Mouse (Mus musculus): ENCODE data around the gene 1810037I17Rik.

The 1810037I17Rik gene

DNA sequence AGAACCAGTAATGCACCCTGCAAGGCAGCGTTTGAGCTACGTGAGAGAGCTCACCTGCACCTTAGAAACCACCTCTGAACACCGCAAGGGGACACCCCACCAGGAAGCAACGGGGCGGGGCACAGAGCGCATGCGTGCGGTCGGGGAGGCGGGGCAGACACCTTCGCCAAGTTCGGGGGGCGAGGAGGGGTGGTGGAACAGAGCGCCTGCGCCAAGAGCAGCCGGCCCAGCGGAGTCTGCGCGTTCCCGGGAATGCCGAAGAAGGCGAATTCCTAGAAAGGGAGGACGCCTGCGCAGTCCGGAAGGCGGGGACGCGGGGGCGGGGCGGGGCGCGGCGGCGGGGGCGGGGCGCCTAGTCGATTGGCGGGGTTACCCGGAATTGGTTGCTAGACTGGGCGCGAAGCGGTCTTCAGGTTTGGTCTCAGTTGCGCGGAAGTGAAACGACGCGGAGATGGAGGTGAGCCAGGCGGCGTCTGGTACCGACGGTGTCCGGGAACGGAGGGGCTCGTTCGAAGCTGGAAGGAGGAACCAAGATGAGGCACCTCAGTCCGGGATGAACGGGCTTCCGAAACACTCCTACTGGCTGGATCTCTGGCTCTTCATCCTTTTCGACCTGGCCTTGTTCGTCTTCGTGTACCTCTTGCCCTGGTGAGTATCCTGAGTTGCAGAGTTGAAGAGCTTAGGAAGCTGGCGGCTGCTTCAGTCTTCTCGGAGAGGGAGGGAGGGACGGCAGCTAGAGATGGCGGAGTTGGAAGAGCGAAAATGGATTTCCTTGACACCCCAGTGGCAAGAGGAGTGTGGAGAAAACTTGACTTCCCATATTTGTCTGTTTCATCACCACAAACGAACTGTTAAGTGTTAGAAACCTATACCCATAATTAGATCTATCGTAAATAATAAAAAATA lies at the start of gene 1810037I17Rik:
TSS of gene 1810037I17Rik (plus strand) at position 195 of the 906 bp plus-strand sequence.
- in situ Hi-C loops (cut with MboI, MseI): loop anchor here (10.0 kb wide), 1 partner anchor 61 kb away; the partner anchor contains the start of gene Usp53

DNA sequence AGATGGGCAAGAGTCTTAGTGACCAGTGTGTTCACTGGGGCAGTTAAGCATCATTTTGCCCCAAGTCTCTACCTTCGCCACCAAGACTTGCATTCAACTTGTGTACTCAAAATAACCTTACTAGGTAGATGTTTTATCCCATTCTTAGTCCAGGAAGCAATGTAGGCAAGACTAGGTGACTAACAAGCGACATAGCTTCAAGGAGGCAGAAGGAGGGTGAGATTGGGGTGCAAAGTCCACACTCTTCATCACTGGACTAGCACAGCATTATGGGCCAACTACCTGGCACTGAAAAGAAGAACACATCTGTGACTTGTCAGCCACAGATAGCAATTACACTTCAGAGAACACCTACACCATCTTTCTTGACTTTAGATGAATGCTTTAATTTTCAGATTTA lies 47.1 kb upstream of the 1810037I17Rik start:
- in situ Hi-C loops (cut with MboI, MseI): no loop called here

DNA sequence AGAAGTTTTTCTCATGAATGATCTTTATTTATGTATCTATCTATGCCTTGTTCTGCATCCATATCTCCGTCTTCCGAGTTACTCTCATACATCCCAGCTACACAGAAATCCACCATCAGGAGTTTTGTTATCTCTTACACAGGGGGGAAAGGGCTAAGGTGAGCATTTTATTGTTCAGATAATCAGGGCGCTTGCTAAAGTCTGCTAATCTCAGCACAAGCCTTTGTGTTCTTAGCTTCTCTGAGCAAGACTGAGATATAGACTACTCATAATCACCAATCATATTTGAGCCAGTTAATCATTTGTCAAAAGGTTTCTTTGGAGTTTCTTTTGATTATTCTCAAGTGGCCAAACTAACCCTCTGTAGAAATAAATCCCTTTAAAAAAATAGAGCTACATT lies 46.5 kb upstream of the 1810037I17Rik start:
- in situ Hi-C loops (cut with MboI, MseI): no loop called here

DNA sequence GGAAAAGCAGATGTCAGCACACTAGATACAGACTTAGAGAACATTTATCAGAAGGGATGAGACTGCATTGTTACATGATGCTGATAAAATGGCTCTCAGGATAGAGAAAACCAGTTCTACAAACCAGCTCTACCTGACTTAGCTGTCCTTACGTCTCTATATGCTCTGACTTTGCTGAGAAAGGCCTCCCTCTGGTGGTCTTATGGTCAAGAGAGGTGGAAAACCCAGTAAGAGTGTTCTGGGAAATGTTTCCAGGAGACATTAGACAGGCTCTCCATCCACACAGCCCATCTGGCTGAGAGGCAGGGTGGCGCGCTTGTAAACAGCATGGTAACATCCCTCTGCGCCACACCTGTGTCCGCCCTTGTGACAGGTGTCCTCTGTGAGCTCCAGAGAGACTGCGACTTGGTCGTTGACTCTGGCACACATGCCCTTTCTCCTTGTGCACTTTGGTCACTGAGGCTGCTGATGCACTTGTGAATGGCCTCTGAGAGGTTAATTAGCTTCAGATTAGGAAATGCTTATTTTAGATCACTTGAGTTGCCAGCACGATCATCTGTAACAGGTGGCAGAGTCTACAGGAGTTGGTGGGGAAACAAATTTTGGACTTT lies 45.2 kb upstream of the 1810037I17Rik start:
- in situ Hi-C loops (cut with MboI, MseI): no loop called here

DNA sequence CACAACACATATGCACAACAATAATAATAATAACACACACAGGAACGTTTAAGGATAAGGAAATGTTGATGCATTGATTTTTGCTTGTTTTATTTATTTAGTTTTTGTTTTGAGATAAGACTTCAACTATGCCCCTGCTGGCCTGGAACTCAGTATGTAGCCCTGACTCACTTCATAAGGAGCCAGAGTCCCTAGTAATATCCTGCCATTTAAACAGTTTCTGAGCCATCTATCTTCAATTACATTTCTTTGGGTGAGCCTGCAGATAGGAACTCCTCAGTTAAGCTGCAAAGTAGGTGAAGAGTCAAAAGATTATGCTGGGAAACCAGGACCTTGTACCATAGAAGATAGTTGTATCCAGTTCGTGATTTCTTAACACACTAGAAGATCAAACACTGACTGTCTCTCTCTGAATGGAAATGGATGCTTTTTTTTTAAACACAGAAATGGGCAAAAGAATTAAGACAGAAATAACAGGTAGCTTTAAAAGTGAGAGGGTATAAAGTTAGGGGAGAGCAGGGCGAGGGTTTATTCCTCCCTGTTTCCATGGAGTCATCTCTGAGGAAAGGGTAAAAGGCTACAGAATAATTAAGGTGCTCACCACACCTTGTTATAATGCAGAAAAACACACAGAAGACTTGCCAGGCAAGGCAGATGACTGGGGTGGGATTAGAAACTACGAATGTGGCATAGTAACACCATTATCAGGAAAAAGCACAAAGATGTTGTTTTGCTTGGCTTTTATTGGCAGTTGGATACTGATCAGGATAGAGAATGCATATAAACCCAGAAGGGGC lies 36.3 kb upstream of the 1810037I17Rik start:
- in situ Hi-C loops (cut with MboI, MseI): no loop called here

DNA sequence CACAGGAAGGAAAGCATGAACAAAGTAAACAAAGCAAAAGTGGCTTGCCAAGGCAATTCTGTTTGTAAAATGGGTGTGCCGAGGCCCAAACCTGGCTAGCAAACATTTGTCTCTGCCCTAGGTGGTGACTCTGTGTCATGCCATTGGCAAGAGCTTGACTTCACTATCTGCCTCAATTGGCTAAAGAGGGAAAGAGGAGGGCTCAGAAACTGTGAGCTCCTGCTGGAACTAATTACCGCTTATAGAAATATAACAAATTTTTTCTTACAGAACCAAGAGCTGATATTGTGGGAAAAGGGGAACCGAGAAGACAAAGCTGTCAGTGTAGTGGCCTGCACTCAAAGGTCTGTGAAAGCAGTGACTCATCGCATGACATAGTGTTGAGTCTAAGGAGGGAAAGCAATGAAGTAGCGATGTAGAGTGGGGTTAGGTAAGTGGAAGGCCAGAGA lies 35.6 kb upstream of the 1810037I17Rik start:
- in situ Hi-C loops (cut with MboI, MseI): no loop called here

DNA sequence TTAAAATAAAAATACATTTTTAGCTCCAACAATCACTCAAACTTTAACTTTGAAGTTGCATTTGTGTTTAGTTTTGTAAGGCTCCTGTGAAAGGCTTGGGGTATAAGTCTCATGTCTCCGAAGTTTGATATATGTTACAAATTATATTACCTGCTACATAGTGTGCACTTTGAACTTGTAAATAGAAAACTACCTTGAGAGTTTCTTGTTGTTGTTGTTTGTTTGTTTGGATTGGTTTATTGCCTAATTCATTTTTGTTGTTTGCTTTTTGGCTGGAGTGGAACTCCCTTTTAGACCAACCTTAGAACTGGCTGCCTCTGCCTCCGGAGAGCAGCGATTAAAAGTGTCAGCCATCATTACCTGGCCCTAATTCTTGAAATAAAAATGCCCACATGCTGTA lies 29.2 kb upstream of the 1810037I17Rik start, which contains the start of gene Fabp2:
TSS of gene Fabp2 (plus strand) at position 301 of the 400 bp plus-strand sequence.
- in situ Hi-C loops (cut with MboI, MseI): no loop called here

DNA sequence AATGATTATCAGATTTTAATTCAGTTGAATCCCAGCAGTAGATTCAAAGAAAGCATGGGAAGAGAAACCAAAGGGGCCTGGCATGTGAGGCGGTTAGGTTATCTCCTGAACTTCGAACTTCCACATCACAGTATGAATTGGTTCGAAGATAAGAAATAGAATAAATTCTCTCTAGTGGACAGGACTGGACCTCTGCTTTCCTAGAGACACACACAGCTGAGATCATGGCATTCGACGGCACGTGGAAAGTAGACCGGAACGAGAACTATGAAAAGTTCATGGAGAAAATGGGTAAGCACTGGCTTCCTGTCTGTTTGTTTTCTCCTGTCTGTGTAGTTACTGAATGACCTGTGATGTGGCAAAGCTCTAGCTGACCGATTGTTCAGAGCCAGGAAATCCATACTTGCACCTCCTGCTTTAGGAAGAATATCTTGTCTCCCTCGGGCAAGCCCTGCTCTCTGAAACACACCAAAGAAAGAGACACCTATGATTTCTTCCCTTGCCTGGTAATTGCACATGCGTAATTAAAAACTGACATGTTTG lies 28.7 kb upstream of the 1810037I17Rik start:
- in situ Hi-C loops (cut with MboI, MseI): no loop called here

DNA sequence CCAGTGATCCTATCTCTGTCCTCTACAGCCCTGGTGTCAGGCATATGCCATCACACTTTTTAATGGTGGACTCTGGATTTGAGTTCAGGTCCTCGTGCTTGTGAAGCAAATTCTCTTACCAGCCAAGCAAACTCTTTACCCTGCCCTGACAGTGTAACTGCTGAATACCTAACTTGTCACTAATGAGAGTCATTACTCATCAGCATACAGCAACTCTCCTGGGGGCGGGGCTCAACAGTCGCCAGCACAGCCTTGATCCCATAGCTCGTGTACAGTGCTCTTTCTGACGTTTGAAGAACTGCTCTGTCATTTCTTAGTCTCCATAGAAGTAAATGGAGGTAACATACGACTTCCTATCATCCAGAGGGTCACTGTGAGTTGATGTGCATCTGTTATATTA lies 25.7 kb upstream of the 1810037I17Rik start:
- in situ Hi-C loops (cut with MboI, MseI): no loop called here

DNA sequence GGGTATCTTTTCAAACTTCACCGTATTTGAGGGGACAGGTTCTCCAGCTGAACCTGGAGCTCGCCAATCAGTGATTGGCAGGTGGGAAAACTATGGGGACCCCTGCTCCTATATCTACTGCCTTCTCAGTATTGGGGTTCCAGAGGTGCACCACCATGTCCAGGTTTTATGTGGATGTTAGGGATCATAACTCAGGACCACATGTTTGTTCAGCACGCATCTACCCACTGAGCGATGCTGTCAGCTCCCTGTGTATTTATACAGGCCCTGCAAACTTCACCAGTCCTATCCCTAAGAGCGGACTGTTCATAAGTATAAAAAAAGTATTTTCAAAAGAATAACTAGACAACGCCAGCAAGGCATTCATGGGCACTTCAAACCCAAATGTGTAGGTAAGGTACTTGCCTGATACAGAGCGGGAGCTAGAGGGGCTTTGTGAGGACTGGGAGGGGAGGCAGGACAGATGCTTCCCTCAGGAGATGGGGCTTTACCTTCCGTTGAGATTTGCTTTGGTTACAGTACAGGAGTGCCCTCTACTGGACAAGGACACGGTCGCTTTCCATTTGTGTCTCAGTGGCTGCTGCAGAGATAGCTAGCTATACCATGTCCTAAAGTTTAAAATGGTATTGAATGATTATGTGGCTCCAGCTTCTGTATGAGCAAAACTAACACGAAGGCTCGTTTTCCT lies 20.1 kb upstream of the 1810037I17Rik start:
- in situ Hi-C loops (cut with MboI, MseI): loop anchor here (5.0 kb wide), 2 partner anchors 77 to 247 kb away; no protein-coding TSS in a partner anchor

DNA sequence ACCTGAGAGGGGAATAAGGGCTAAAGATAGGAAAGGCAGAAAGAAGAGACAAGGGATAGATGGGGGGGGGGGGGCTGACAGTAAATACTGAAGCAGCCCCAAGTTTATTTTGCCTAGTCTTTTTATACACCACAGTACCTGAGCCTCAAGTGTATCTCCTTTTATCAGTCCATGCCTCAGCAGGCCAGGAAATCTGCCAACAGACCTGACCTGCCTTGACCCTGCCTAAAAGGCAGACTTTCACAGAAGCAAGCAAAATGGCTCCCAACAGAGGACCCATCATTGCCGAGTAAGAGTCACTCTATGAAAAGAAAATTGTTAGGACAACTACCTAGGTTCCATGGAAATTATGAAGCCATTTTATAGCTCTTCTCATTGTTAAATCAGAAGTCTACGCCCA lies 16.2 kb upstream of the 1810037I17Rik start:
- in situ Hi-C loops (cut with MboI, MseI): no loop called here

DNA sequence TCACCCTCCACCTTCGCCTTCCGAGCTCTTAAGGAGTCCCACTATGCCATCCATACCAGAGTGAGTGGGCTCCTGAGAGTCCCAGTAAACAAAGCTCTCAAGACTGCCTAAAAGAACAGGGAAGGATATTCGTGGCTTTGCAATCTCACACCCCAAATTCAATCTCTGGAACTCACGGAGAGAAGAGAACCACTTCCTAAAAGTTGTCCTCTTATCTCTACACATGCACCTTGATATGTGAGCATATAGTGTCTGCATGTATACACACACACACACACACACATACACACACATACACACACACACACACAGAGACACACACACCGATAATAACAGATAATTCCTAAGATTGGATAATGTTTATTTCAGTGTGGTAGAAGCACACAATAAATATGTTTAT lies 8.5 kb upstream of the 1810037I17Rik start:
- in situ Hi-C loops (cut with MboI, MseI): loop anchor here (10.0 kb wide), 1 partner anchor 281 kb away; no protein-coding TSS in a partner anchor

DNA sequence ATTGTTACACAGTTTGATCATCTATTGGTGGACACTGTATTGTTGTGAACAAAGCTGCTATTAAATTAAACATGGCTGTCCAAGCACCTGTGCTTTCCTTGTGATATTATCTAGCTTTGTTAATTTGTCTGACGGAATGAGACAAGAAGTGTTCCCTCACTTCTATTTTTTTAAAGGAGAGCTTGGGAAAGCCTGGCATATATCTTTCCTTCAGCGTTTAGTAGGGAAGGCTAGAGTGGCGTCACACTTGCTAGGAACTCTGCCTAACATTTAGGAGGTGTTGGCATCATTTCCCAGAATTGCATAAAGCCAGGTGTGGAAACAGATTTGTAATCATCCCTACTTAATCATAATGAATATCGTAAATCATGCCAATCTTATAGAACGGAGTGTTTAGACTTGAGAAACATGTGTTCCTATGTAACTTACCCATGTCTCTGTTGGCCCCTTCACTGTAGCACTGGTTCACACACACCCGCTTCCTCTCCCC lies 7.8 kb upstream of the 1810037I17Rik start:
- in situ Hi-C loops (cut with MboI, MseI): loop anchor here (10.0 kb wide), 1 partner anchor 281 kb away; no protein-coding TSS in a partner anchor

DNA sequence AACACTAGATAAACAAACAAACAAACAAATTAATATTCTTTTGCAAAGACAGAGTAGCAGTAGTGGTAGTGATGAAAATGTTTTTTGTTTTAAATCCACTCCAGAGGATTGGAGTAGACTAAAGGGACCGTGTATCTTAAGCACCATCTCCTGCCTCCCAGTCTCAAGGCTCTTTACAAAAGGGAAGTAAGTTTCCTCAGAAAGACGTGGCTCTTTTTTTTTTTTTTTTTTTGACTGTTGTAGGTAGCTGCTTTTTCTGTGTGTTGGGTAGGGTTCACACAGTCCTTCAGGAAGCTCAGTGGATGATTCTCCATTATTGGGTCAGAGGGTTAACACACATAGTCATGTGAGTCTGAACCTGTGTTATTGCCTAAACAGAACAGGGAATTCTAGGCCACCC lies 5.3 kb upstream of the 1810037I17Rik start:
- in situ Hi-C loops (cut with MboI, MseI): loop anchor here (10.0 kb wide), 1 partner anchor 284 kb away; no protein-coding TSS in a partner anchor

DNA sequence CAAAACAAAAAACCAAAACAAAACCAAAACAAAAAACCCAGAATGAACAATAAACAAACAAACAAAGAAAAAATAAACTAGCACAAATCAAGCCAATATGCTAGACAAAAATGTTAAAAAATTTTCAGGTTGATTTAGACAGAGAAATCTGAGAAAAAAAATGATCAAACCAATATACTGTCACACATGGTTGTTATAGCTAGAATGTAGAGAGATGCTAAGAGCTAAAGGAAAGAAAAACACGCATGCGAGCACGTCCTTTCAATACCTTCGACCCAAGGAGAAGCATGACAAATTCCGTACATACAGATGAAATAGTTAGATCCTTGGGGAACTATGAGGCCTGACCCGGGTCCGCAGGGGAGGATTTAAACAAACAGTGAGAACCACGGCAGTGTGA lies 4.7 kb upstream of the 1810037I17Rik start, which contains the start of gene Gm10959:
TSS of gene Gm10959 (minus strand) at position 101 of the 400 bp plus-strand sequence.
- in situ Hi-C loops (cut with MboI, MseI): loop anchor here (10.0 kb wide), 1 partner anchor 284 kb away; no protein-coding TSS in a partner anchor

DNA sequence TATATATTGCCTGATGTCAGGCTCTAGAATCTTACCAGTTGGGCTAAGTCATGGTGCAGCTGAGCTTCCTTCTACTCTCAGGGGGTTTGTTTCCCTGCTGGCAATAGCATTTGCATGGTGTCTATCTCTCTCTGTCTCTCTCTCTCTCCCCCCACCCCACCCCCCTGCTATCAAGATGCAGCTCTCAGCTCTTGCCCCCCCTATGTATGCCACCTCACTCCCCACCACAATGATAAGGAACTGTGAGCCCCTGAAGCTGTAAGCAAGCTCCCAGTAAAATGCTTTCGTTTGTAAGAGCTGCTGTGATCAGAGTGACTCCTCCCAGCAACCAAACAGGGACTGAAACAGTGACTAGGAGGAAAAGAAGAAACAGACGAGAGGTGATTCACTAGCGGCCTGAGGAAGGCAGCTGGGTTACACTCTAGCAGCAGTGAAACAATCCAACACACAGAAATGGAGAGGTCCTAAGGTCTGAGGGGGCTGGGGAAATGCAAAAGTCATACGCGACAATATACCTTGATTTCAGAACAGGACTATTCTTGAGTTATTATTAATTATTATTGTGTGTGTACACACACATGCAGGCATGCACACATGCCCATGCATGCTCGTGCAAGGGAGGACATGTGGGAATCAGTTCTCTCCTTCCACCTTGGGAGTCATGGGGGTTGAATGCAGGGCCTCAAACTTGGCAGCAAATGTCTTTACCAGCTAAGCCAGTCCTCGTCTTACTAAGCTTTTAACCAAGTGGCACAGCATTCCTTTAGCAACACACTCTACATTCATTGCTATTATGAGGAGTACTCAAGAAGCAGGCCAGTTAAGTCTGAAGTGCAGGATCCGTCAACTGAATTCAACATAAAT lies 3.2 kb upstream of the 1810037I17Rik start:
- in situ Hi-C loops (cut with MboI, MseI): loop anchor here (10.0 kb wide), 1 partner anchor 64 kb away; the partner anchor contains the start of gene Usp53

DNA sequence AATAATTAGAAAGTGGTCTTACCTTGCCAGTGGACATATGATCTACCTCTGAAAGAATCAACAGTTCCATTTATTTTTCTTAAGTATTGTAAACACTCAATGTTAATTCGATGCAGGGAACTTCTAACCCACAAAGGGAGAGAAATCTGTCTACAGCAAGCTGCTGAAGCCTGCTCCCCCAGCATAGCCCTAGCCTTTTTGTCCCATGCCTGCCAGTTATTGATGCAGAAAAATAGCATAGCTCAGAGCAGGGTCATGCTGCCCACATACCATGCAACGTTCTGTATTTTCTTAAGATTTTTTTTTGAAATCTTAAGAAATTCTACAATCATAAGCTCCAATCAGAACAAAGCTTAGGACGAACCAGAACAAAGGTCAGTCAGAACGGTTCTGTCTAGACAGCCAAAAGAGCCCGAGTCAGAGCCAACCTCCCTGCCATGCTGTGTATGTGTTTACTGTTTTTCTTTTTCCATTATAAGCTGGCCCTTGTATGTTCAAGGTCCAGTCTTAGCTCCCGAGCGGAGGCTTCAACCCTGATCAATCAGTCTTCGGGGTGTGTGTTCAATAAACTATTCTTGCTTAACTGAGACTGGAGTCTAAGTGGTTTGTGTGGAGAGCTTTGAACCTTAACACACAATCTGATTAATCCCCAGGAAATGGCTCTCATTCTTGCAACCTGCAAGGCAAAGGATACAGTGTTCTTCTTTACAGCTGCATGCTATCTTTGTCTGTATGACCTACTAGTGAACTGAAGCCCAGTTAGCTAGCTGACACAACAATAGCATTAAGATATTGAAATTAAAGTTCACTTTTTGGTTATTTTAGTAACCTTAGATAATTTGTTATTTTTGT lies 2.1 kb upstream of the 1810037I17Rik start:
- in situ Hi-C loops (cut with MboI, MseI): loop anchor here (10.0 kb wide), 1 partner anchor 63 kb away; the partner anchor contains the start of gene Usp53

DNA sequence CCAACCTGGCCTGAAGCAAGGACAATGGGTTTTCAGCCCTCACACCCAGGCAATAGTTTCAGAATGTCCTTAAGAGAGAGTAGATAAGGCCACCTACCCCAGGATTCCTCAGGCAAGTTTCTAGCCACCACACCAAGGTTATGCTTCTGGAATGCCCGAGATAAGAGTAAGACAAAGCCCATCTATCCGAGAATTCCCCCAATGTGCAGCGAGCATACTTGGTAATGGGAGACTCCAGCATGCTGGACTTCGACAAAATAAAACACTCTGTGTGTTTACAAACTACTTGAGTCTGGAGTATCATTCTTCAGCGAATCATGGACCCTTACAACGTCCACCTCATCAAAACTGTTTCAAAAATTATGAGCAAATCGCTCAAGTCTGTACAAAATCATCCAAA lies 856 bp upstream of the 1810037I17Rik start:
- in situ Hi-C loops (cut with MboI, MseI): loop anchor here (10.0 kb wide), 1 partner anchor 62 kb away; the partner anchor contains the start of gene Usp53
